Mouse (Mus musculus) yolk sac, embryonic 10.5 days (tissue): ENCODE results near the gene Ube2q2.
"Not testable (repeated sequence)": the region's sequence is repeated elsewhere in the genome, so short reads cannot be mapped to it uniquely, and the experiment has no call there.

Experiments used
- DNase-seq: peaks from one replicate; pipeline ENCODE4 v3.0.0-alpha.2; 2017; ENCODE audit warnings: low spot score

Ube2q2 gene

DNA sequence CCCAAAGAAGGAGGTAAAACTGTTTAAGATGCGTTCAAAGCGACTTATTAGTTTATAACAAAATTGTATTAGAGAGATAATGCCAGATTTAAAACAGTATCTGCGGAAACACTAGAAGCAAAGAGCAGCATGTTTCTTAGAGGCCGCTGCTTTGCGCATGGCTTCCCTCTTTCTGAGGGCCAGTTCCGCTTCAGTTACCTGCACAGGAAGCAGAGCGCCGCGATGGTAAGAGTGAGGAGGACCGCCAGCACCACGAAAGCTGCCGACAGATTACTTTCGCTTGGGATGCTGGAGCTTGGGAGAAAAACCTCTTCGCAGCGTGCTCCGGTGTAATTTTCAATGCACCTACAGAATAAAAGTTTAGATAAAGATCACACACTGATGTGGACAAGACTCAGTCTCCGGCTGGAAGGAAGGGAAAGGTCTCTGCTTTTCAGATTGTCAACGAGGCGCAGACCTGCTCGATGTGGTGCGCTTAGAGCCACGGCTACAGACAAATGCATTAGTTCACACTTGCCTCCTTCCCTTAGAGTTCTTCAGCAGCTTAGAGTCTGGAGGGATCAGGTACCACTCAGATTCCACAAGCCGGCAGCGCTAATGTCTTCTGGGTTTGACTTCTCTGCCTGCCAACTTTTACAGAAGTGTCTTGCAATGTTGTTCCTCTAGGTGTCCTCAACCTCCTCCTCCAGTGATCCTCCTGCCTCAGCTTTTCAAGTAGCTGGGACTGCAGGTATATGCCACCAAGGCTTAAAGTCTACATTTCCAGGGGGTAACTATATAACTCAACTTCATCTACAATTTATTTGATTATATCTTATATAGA is 93.4 kb downstream of the Ube2q2 start:
- no peak for DNase-seq

DNA sequence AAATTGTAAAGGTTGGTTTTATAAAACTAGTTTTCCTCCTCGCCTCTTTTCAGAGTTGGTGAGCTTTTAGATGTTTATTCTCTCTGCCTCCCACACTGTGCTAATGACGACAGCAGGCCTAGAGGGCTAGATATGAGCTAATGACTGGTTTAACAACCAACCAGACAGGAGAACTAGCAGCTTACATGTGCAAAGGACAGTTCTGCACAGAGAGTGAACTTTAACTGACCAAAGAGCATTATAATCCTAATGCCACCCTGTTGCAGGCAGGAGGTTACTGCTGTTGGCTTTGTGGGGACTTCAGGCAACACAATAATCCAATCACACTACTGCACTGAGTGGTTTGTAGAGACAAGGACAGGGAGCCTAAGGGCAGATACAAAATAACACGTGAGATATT is 94.6 kb downstream of the Ube2q2 start:
- no peak for DNase-seq

DNA sequence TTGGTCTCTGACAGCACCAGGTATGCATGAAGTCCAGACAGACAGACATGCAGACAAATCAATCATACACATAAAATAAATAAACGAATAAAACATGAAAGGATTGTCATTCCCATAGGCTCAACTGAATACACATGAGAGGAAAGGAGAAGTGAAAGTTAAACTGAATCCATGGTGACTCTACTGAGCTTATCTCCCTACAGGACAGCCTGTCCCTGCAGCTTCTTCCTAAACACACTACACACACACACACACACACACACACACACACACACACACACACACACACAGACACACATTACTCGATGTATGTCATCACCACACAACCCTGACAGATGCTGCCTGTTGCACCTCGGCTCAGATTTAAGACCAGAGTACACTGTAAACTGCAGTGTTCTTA is 95.4 kb downstream of the Ube2q2 start:
- DNase-seq, result no peak

DNA sequence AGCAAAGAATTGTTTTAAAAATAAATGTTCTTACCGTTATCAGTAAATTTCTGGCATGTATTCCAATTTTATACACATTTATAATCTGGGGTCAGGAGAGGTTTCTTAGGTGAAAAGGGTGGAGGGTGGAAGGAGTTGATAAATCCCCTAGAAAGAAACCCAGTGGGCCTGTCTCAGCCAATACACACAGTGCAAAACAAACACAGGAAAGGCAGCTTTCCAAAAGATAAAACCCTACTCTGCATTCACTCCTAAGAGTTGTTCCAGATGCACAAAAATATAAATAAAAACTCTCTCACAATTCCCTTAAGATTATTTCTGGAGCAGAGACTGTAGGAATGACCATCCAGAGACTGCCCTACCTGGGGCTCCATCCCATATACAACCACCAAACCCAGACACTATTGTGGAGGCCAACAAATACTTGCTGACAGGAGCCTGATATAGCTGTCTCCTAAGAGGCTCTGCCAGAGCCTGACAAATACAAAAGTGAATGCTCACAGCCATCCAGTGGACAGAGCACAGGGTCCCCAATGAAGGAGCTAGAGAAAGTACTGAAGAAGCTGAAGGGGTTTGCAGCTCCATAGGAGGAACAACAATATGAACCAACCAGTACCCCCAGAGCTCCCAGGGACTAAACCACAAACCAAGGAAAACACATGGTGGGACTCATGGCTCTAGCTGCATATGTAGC is 96.5 kb downstream of the Ube2q2 start:
- not testable (repeated sequence) for DNase-seq

DNA sequence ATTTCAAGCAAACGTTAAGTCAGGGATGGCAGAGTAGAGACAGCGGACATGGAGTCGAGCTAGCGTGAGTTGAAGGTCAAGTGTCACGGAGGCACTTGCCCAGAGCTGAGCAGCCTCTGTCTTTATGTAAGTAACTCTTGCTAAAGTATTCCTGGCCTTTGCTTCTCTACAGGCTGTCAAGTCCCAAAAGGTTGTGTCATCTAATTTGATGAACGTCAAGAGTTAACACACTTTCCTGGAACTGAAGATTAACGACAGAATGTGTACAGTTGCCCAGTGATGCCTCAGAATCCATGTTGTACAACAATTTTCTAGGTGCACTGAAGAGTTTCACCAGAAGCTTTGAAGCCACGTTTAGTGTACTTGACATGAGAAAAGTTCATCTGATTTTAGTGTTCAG is 97.8 kb downstream of the Ube2q2 start:
- no peak for DNase-seq

DNA sequence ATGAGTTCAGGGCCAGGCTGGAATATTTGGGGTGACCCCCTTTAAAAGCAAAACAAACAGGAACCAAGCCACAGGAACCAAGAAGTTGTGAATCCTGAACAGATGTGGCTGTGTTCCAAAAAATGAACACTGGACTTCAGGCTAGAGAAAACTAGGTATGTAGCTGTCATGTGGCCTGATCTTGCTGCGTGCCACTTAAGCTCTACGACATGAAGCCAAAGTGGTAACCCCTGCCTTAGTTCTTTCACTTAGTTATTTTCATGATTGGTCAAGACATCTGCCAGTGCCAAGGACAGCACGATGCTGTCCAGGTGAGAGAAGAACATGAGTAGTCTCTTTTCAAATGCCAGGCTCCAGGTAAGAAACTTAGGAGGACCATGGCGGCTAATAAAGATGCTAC is 98.3 kb downstream of the Ube2q2 start:
- no peak for DNase-seq

DNA sequence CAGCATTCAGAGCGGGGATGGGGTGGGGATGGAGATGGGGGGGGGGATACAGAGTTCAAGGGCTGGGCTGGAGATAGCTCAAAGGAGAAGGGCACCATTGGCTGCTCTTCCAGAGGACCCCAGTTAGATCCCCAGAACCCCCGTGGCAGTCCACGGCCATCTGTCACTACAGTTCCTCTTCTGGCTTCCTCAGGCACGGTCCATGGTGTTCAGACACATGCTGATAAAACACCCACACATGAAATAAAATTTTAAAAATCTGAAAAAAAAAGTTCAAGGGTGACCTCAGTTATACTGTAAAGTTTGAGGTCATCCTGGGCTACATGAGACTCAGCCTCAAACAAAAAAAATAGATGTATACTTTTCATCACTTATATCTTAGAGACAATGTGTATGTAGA is 99.8 kb downstream of the Ube2q2 start:
- no peak for DNase-seq

DNA sequence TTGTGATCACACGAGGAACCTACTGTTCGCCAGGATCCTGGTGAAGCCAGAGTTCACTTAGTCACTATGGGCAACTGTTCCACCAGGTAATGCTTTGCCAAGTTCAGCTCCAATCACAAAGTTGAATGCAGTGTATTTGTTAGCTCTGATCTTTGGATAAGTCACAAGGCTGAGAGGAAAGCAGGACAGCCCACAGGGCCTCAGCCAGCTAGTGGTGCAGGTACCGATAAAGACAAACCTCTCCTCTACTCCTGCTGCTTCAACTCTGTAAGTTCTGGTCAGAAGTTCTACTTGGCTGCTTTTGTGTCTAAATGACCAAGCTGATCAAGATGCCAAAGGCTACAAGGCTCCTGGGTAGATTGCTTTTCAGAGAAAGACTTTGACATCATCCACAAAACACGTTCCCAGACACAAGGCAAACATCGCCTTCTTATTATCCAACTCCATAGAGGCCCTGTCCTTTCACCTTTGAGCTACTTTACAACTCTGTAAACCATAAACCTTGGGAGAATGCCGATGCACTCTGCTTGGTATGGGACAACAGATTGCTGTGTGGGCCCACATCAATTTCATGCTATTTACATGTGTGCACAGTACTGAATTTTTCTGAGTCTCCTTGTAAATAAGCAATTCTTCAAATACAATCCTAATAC is 102.1 kb downstream of the Ube2q2 start:
- DNase-seq, result peak; percentile 53

DNA sequence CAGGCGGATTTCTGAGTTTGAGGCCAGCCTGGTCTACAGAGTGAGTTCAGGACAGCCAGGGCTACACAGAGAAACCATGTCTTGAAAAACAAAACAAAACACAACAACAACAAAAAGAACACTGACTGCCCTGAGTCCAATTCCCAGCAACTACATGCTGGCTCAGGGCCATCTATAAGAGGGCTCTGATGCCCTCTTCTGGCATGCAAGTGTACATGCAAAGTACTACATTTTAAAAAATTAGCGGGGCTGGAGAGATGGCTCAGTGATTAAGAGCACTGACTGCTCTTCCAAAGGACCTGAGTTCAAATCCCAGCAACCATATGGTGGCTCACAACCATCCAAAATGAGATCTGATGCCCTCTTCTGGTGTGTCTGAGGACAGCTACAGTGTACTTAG is 103.4 kb downstream of the Ube2q2 start:
- not testable (repeated sequence) for DNase-seq

DNA sequence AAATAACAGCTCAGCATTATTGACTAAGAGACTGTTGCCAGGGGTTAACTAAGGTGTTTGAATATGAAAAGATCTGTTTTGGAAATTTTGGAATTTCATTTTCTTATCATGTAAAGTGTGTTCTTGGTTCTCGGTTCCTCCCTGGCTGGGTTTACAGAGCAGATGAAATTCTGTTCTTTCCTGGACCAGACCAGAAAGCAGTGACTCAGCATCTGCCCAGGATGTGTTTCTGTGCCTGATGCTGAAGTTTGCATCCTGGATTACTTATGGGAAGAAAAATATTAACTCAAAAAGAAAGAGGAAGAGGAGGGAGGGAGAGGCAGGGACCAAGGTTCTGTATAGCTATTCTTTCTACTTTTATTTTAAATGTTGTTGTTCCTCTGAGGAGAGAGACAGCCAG is 105.2 kb downstream of the Ube2q2 start:
- no peak for DNase-seq

DNA sequence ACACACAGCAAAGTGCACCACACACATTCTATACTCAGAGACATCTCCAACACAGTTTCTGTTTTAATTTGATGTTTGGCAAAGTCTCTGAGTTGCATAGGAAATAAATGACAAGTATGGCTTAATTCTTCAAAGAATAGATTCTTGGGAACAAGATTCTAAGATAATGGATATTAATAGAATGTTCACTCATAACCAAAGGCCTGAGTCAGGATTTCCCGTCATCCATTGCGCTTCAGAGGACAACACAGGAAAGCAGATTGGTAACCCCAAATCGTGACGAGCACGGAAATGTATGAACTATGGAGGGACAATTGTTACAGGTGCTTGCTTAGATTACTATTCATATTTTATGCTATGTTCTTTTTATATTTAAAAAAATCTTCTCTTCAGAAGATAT is 106.4 kb downstream of the Ube2q2 start:
- DNase-seq, result no peak

DNA sequence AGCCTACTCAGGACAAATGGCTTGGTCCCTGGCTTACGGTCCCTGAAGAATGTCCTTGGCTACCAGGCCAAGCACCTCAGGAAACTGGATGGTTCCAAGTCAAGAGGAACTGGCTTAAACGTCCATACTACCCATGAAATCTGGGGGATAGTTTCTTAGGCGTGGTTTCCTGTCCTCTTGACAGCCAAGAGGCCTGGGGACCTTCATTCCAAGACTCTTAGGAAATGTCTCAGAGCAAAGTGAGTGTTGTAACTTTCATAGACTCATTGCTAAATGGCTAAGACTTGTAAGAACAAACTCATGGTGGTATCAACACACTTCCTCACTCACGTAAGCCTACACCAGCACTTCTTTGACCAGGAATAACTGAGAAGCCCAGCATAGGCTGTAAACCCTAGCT is 107.0 kb downstream of the Ube2q2 start:
- no peak for DNase-seq

DNA sequence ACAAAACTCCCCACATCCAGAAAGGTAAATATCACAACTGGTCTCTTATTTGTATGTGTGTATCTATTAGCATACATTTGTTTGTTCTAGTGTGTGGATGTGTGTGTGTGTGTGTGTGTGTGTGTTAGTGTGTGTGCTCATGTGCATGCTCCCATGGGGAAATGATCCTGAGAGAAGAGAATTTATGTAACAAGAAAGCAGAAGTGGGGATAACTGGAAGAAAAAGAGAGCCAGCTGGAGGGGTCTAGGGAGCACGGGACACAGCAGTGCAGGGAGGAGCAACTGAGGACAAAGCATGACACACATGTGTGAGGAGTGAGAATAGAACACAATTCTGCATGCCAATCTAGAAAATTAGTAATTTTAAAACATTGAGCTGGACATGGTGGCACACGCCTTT is 108.5 kb downstream of the Ube2q2 start:
- DNase-seq, result no peak
